In genomic region chr7:27159882-27160281, GRCm38 (mm10) we compare ENCODE assay signal across 8 mouse cellular contexts. TPM values are rescaled to one million over a fixed set of nuclear protein-coding genes. Genes with fewer than 3 reads are reported as not detected.
DNase-seq lines count a peak whose midpoint lies in the region; ATAC-seq and TF ChIP-seq lines count a peak whose summit lies in the region.

No protein-coding gene starts in this region.

- WGBS in forebrain, postnatal 0 days = 16% methylated on average over 8 of the region's 8 CpGs
- 12% methylated on average over 8 of the region's 8 CpGs for WGBS in lung, embryonic 15.5 days

- H3K27me3 ChIP-seq in G1E (ENCODE audit: insufficient read depth, low read length) = no peaks in the 10 kb centered on the region; the same call in 1 of the 2 replicates
- H3K27me3 ChIP-seq in forebrain, postnatal 0 days (ENCODE audit: insufficient read depth, low read length) = no peaks in the 10 kb centered on the region
- no peaks in the 10 kb centered on the region for H3K27me3 ChIP-seq in lung, embryonic 15.5 days

- peak; percentile 94 for TF ChIP-seq CTCF in G1E (IDR thresholded peaks at IDR 0.05; ENCODE audit: low read depth, low read length)
- peak; percentile 97 for TF ChIP-seq CTCF in forebrain, postnatal 0 days (IDR thresholded peaks at IDR 0.05; ENCODE audit: low read depth)

- DNase-seq in G1E (ENCODE audit: low spot score) = peak; percentile 84
- peak; percentile 88 for DNase-seq in cerebellum, adult 11-12 months
- DNase-seq in forebrain, postnatal 0 days = peak; percentile 89
- peak; percentile 91 for DNase-seq in heart, postnatal 4 days
- DNase-seq in layer of hippocampus, adult 9-10 months (ENCODE audit: low spot score) = peak; percentile 89
- peak; percentile 69 for DNase-seq in ovary, adult 18-20 months (ENCODE audit: low spot score)
- peak; percentile 90 for DNase-seq in thymus, postnatal 0 days (ENCODE audit: low spot score)

- no peak overlapping the region for H3K27ac ChIP-seq in forebrain, postnatal 0 days (ENCODE audit: low read depth, low read length)
- peak overlapping the region; percentile 45; the same call in 1 of the 2 replicates for H3K27ac ChIP-seq in lung, embryonic 15.5 days

- no peaks in the 10 kb centered on the region for H3K9me3 ChIP-seq in G1E (replicated peaks)
- no peaks in the 10 kb centered on the region for H3K9me3 ChIP-seq in forebrain, postnatal 0 days (ENCODE audit: low read length)
- H3K9me3 ChIP-seq in lung, embryonic 15.5 days = no peaks in the 10 kb centered on the region

- peak; percentile 79 for ATAC-seq in G1E (ENCODE audit: extremely low read depth, insufficient number of reproducible peaks, low FRiP score, poor library complexity, severe bottlenecking)
- ATAC-seq in forebrain, postnatal 0 days = peak; percentile 92
- ATAC-seq in lung, embryonic 15.5 days (ENCODE audit: borderline replicate concordance, extremely low read depth, low FRiP score, low TSS enrichment) = peak; percentile 86

- peaks cover 59% of the 10 kb centered on the region for H3K4me1 ChIP-seq in G1E (ENCODE audit: insufficient read depth, low read depth, low read length)
- H3K4me1 ChIP-seq in forebrain, postnatal 0 days (ENCODE audit: insufficient read depth) = peaks cover 19% of the 10 kb centered on the region
- peaks cover 49% of the 10 kb centered on the region for H3K4me1 ChIP-seq in lung, embryonic 15.5 days

- 0 out of 2 replicates have a peak overlapping the region, but pooled peaks have one; percentile 8 for H3K4me3 ChIP-seq in G1E (ENCODE audit: low read depth, low read length)
- no peak overlapping the region for H3K4me3 ChIP-seq in forebrain, postnatal 0 days (ENCODE audit: low read depth, low read length)
- no peak overlapping the region for H3K4me3 ChIP-seq in lung, embryonic 15.5 days

- no peak overlapping the region for H3K4me2 ChIP-seq in forebrain, postnatal 0 days (ENCODE audit: low read depth)
- no peak overlapping the region for H3K4me2 ChIP-seq in lung, embryonic 15.5 days

- peaks cover 98% of the 10 kb centered on the region for H3K36me3 ChIP-seq in G1E (replicated peaks)
- peaks cover 38% of the 10 kb centered on the region for H3K36me3 ChIP-seq in forebrain, postnatal 0 days (ENCODE audit: insufficient read depth)
- H3K36me3 ChIP-seq in lung, embryonic 15.5 days = peaks cover 50% of the 10 kb centered on the region

- no peak overlapping the region for H3K9ac ChIP-seq in forebrain, postnatal 0 days
- H3K9ac ChIP-seq in lung, embryonic 15.5 days = no peak overlapping the region

RNA-seq across cellular contexts. Expression of gene Cyp2t4, which starts 6.4 kb away (rescaled TPM):
- total RNA-seq in G1E (2014; fragmentation: Nextera tagmentation) (not detected in 2 replicates), G1E (2017) (0.06 TPM in 1 of 2 replicates, not detected in the other)
- polyA plus RNA-seq in G1E (2012) = not detected in 2 replicates
- not detected in 2 replicates for total RNA-seq in forebrain, postnatal 0 days (2014; rRNA removed)
- 0.13 and 0.34 TPM in 2 replicates for polyA plus RNA-seq in forebrain, postnatal 0 days (2015; fragmentation: Nextera tagmentation; extraction: Ambion mirVana)
- total RNA-seq in heart, postnatal 4 days (2021) = not detected
- polyA plus RNA-seq in lung, embryonic 15.5 days (2015; fragmentation: Nextera tagmentation; extraction: Ambion mirVana) = 0.10 and 0.24 TPM in 2 replicates
- 0.10 TPM in 1 of 2 replicates, not detected in the other for polyA plus RNA-seq in thymus, postnatal 0 days (2015; fragmentation: Nextera tagmentation; extraction: Ambion mirVana)

RNA-seq across cellular contexts. Expression of gene Egln2, which starts 6.7 kb away (rescaled TPM):
- total RNA-seq in G1E (2014; fragmentation: Nextera tagmentation) = 16.9 and 22.0 TPM in 2 replicates
- 42.6 and 46.4 TPM in 2 replicates for total RNA-seq in G1E (2017)
- 74.6 and 101 TPM in 2 replicates for polyA plus RNA-seq in G1E (2012)
- total RNA-seq in forebrain, postnatal 0 days (2014; rRNA removed) = 103 and 112 TPM in 2 replicates
- polyA plus RNA-seq in forebrain, postnatal 0 days (2015; fragmentation: Nextera tagmentation; extraction: Ambion mirVana) = 85.6 and 88.3 TPM in 2 replicates
- total RNA-seq in heart, postnatal 4 days (2021) = 10 to 100 TPM; 57.0 to 59.0 TPM
- 82.3 and 83.5 TPM in 2 replicates for polyA plus RNA-seq in lung, embryonic 15.5 days (2015; fragmentation: Nextera tagmentation; extraction: Ambion mirVana)
- polyA plus RNA-seq in thymus, postnatal 0 days (2015; fragmentation: Nextera tagmentation; extraction: Ambion mirVana) = 52.4 and 59.5 TPM in 2 replicates

RNA-seq across cellular contexts. Expression of gene Rab4b, which starts 18.8 kb away (rescaled TPM):
- total RNA-seq in G1E (2014; fragmentation: Nextera tagmentation) (36.5 and 37.4 TPM in 2 replicates), G1E (2017) (14.6 and 15.2 TPM in 2 replicates)
- polyA plus RNA-seq in G1E (2012) = 182 and 204 TPM in 2 replicates
- total RNA-seq in forebrain, postnatal 0 days (2014; rRNA removed) = 66.8 and 71.6 TPM in 2 replicates
- 125 and 138 TPM in 2 replicates for polyA plus RNA-seq in forebrain, postnatal 0 days (2015; fragmentation: Nextera tagmentation; extraction: Ambion mirVana)
- 10 to 100 TPM; 24.7 to 27.8 TPM for total RNA-seq in heart, postnatal 4 days (2021)
- 71.4 and 71.6 TPM in 2 replicates for polyA plus RNA-seq in lung, embryonic 15.5 days (2015; fragmentation: Nextera tagmentation; extraction: Ambion mirVana)
- polyA plus RNA-seq in thymus, postnatal 0 days (2015; fragmentation: Nextera tagmentation; extraction: Ambion mirVana) = 125 and 131 TPM in 2 replicates

RNA-seq across cellular contexts. Expression of gene Gm21983, which starts 21.0 kb away (rescaled TPM):
- 0.83 TPM in 1 of 2 replicates, not detected in the other for total RNA-seq in G1E (2014; fragmentation: Nextera tagmentation)
- not detected in 2 replicates for total RNA-seq in G1E (2017)
- polyA plus RNA-seq in G1E (2012) = 0.04 TPM in 1 of 2 replicates, not detected in the other
- total RNA-seq in forebrain, postnatal 0 days (2014; rRNA removed) = not detected in 2 replicates
- polyA plus RNA-seq in forebrain, postnatal 0 days (2015; fragmentation: Nextera tagmentation; extraction: Ambion mirVana) = not detected in 2 replicates
- total RNA-seq in heart, postnatal 4 days (2021) = not detected
- 2.4 and 3.5 TPM in 2 replicates for polyA plus RNA-seq in lung, embryonic 15.5 days (2015; fragmentation: Nextera tagmentation; extraction: Ambion mirVana)
- not detected in 2 replicates for polyA plus RNA-seq in thymus, postnatal 0 days (2015; fragmentation: Nextera tagmentation; extraction: Ambion mirVana)

RNA-seq across cellular contexts. Expression of gene Mia, which starts 21.1 kb away (rescaled TPM):
- total RNA-seq in G1E (2014; fragmentation: Nextera tagmentation) (0.87 and 4.6 TPM in 2 replicates), G1E (2017) (0.82 and 1.4 TPM in 2 replicates)
- polyA plus RNA-seq in G1E (2012) = 0.24 TPM in 1 of 2 replicates, not detected in the other
- total RNA-seq in forebrain, postnatal 0 days (2014; rRNA removed) = 9.0 and 17.4 TPM in 2 replicates
- 22.5 and 32.8 TPM in 2 replicates for polyA plus RNA-seq in forebrain, postnatal 0 days (2015; fragmentation: Nextera tagmentation; extraction: Ambion mirVana)
- total RNA-seq in heart, postnatal 4 days (2021) = not detected
- polyA plus RNA-seq in lung, embryonic 15.5 days (2015; fragmentation: Nextera tagmentation; extraction: Ambion mirVana) = 150 and 170 TPM in 2 replicates
- polyA plus RNA-seq in thymus, postnatal 0 days (2015; fragmentation: Nextera tagmentation; extraction: Ambion mirVana) = 3.1 and 3.4 TPM in 2 replicates
